In the genomic region with DNA sequence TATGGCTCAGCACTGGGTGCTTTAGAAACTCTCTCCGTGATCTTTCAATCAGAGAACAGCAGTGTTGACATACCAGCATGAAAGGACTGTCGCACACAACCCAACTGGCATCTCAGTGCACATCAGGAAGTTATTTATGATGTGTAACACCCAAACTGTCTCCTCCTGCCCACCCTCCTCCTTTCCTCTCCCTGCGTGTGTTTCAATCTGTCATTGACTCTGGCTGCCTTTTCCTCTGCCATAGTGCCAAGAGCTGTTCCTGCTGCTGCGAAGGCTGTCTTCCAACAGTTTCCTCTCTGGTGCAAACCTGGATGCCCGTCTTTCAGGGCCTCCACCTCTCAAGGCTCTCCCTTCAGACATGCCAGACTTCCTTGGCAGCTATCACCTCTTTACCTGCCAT, we compare ENCODE assay signal across 24 mouse cellular contexts. TPM values are rescaled to one million over a fixed set of nuclear protein-coding genes. Genes with fewer than 3 reads are reported as not detected.
DNase-seq lines count a peak whose midpoint lies in the region; ATAC-seq and TF ChIP-seq lines count a peak whose summit lies in the region.
"Had no signal": no experiment of that assay in that cellular context is flagged by ENCODE, and none has a peak within 500 bp of the region (broad histone marks: within the 10 kb centered on the region; RNA-seq: fewer than 3 reads in every experiment).

No protein-coding gene starts in this region.

- H3K4me1 ChIP-seq in lung, embryonic 14.5 days (ENCODE audit: insufficient read depth), result 0 out of 2 replicates have a peak, but pooled peaks cover 5% of the 10 kb centered on the region
- H3K4me1 ChIP-seq in lung, postnatal 0 days (ENCODE audit: insufficient read depth, low read depth, low read length), result no peaks in the 10 kb centered on the region
- H3K4me1 ChIP-seq: forebrain, embryonic 13.5 days; intestine, embryonic 15.5 days; liver, embryonic 12.5 days had no signal

- H3K4me3 ChIP-seq in lung, embryonic 14.5 days (ENCODE audit: low read depth, low read length), result no peak overlapping the region
- no peak overlapping the region for H3K4me3 ChIP-seq in lung, postnatal 0 days (ENCODE audit: low read depth, low read length)
- H3K4me3 ChIP-seq: embryonic facial prominence, embryonic 12.5 days; forebrain, embryonic 13.5 days; heart, embryonic 10.5 days; hindbrain, embryonic 10.5 days; intestine, embryonic 15.5 days; liver, embryonic 12.5 days had no signal

- TF ChIP-seq CTCF in lung, embryonic 14.5 days (IDR thresholded peaks at IDR 0.05; ENCODE audit: low read depth), result no peak
- TF ChIP-seq CTCF in lung, postnatal 0 days (IDR thresholded peaks at IDR 0.05), result no peak

- no peak overlapping the region for H3K4me2 ChIP-seq in lung, embryonic 14.5 days
- no peak overlapping the region for H3K4me2 ChIP-seq in lung, postnatal 0 days (replicated peaks; ENCODE audit: low read depth, low read length)
- H3K4me2 ChIP-seq: embryonic facial prominence, embryonic 12.5 days; forebrain, embryonic 13.5 days; intestine, embryonic 15.5 days; liver, embryonic 12.5 days had no signal

- no peak overlapping the region for H3K27ac ChIP-seq in lung, embryonic 14.5 days (ENCODE audit: low read depth)
- H3K27ac ChIP-seq in lung, postnatal 0 days (ENCODE audit: low read length), result no peak overlapping the region
- H3K27ac ChIP-seq: embryonic facial prominence, embryonic 12.5 days; forebrain, embryonic 13.5 days; heart, embryonic 10.5 days; hindbrain, embryonic 10.5 days; intestine, embryonic 15.5 days; liver, embryonic 12.5 days had no signal

- WGBS in lung, embryonic 14.5 days, result 29% methylated on average over 5 of the region's 5 CpGs
- 23% methylated on average over 5 of the region's 5 CpGs for WGBS in lung, postnatal 0 days

- TF ChIP-seq EP300 in lung, postnatal 0 days (IDR thresholded peaks at IDR 0.05), result no peak

- H3K9me3 ChIP-seq in lung, embryonic 14.5 days (ENCODE audit: low read depth, low read length), result no peaks in the 10 kb centered on the region
- H3K9me3 ChIP-seq in lung, postnatal 0 days (ENCODE audit: low read length), result no peaks in the 10 kb centered on the region
- H3K9me3 ChIP-seq: embryonic facial prominence, embryonic 12.5 days; forebrain, embryonic 13.5 days; heart, embryonic 10.5 days; hindbrain, embryonic 10.5 days; intestine, embryonic 15.5 days; liver, embryonic 12.5 days had no signal

- intact Hi-C loops in heart, postnatal 25 days (cut with DNase I), result no loop called here

- no peaks in the 10 kb centered on the region for H3K27me3 ChIP-seq in lung, embryonic 14.5 days (ENCODE audit: insufficient read depth, low read length)
- H3K27me3 ChIP-seq in lung, postnatal 0 days (replicated peaks; ENCODE audit: insufficient read depth, low read length), result no peaks in the 10 kb centered on the region
- H3K27me3 ChIP-seq: embryonic facial prominence, embryonic 12.5 days; forebrain, embryonic 13.5 days; intestine, embryonic 15.5 days; liver, embryonic 12.5 days had no signal

- peak; percentile 46 to 50 for DNase-seq in cerebellum, postnatal 10 days
- no peak for DNase-seq in cerebellum, adult 11-12 months
- peak; percentile 80 for DNase-seq in heart, adult 11 months
- no peak for DNase-seq in heart, postnatal 25 days (ENCODE audit: low spot score)
- DNase-seq in lung, embryonic 14.5 days, result peak; percentile 27
- no peak for DNase-seq in lung, postnatal 25 days (ENCODE audit: low spot score)
- peak; percentile 16 for DNase-seq in lung, postnatal 0 days (ENCODE audit: low spot score)
- DNase-seq: adrenal gland, adult 8-10 months; cerebellum, adult 9-11 months; kidney, postnatal 36 days; layer of hippocampus, adult 9-11 months; midbrain, embryonic 14.5 days; right cerebral cortex, postnatal 25 days; spleen, adult 18-20 months had no signal

- ATAC-seq in lung, embryonic 14.5 days (ENCODE audit: insufficient read depth), result peak; percentile 58; the same call in 1 of the 2 replicates
- peak; percentile 38 for ATAC-seq in lung, postnatal 0 days
- no peak for ATAC-seq in megakaryocyte, adult 5-6 weeks (ENCODE audit: poor library complexity, severe bottlenecking)
- ATAC-seq: activated CD4-positive, CD25-positive, alpha-beta regulatory T cell, adult 4 months; forebrain, embryonic 13.5 days; hindbrain, embryonic 16.5 days; intestine, embryonic 15.5 days; liver, embryonic 12.5 days had no signal

- H3K9ac ChIP-seq in lung, embryonic 14.5 days, result no peak overlapping the region
- H3K9ac ChIP-seq in lung, postnatal 0 days (replicated peaks; ENCODE audit: low read depth), result no peak overlapping the region
- H3K9ac ChIP-seq: embryonic facial prominence, embryonic 12.5 days; forebrain, embryonic 13.5 days; intestine, embryonic 15.5 days; liver, embryonic 12.5 days had no signal

- H3K36me3 ChIP-seq in lung, embryonic 14.5 days (ENCODE audit: insufficient read depth), result 0 out of 2 replicates have a peak, but pooled peaks cover 3% of the 10 kb centered on the region
- H3K36me3 ChIP-seq in lung, postnatal 0 days (ENCODE audit: insufficient read depth, low read length), result no peaks in the 10 kb centered on the region
- H3K36me3 ChIP-seq: embryonic facial prominence, embryonic 12.5 days; hindbrain, embryonic 10.5 days; intestine, embryonic 15.5 days; liver, embryonic 12.5 days had no signal

RNA-seq across cellular contexts. Expression of a gene that starts 46.3 kb away (rescaled TPM):
- 10 to 100 TPM; 15.8 to 23.0 TPM for total RNA-seq in heart, postnatal 25 days (2021)
- polyA plus RNA-seq in lung, embryonic 14.5 days (2014; fragmentation: Nextera tagmentation; extraction: Ambion mirVana), result 77.2 and 80.4 TPM in 2 replicates
- 20.5 and 25.0 TPM in 2 replicates for polyA plus RNA-seq in lung, postnatal 0 days (2015; fragmentation: Nextera tagmentation; extraction: Ambion mirVana)
- total RNA-seq in megakaryocyte, adult 5-6 weeks (2015), result 0.13 and 2.6 TPM in 2 replicates
- total RNA-seq in megakaryocyte, adult 5-6 weeks (2017), result 0.16 and 0.48 TPM in 2 replicates
- total RNA-seq: megakaryocyte-erythroid progenitor cell, adult 5-6 weeks had no signal

Comparison
In these comparisons a context has a peak if more than half of its experiments do, and no peak if none do; other contexts are left out.
1. DNase-seq: peak in cerebellum, postnatal 10 days (2 of 2), heart, adult 11 months (single experiment), lung, embryonic 14.5 days (single experiment) and lung, postnatal 0 days (single experiment); none in cerebellum, adult 11-12 months (single experiment), heart, postnatal 25 days (single experiment) and lung, postnatal 25 days (single experiment).
2. RNA of a gene that starts 46.3 kb away (total RNA-seq): 15.8 to 23.0 TPM in heart, postnatal 25 days; 0.13 to 2.6 TPM in megakaryocyte, adult 5-6 weeks; every median in the first group is over 4 times any median in the second.